Mouse (Mus musculus): ENCODE measurements around the gene Polr1c. TPM values are rescaled to one million over a fixed set of nuclear protein-coding genes. Genes with fewer than 3 reads are reported as not detected.

Polr1c gene
- total RNA-seq, 2 experiments from 2014 or later: 36.3 to 40.4 TPM

GRCm38 (mm10) chr17:46236067-46236466, 11.8 kb downstream of the Polr1c start:
- no peak for DNase-seq (ENCODE audit: extremely low spot score in 1 of 2, low spot score in 1 of 2)

GRCm38 (mm10) chr17:46227576-46227975, 20.3 kb downstream of the Polr1c start:
- no peak for DNase-seq (ENCODE audit: extremely low spot score in 1 of 2, low spot score in 1 of 2)

GRCm38 (mm10) chr17:46221601-46222000, 26.3 kb downstream of the Polr1c start:
- DNase-seq (ENCODE audit: extremely low spot score in 1 of 2, low spot score in 1 of 2): no peak

- no peak for DNase-seq (ENCODE audit: extremely low spot score in 1 of 2, low spot score in 1 of 2)
Measured at GRCm38 (mm10) chr17:46210550-46210949, 37.3 kb downstream of the Polr1c start.

GRCm38 (mm10) chr17:46206676-46207075, 41.2 kb downstream of the Polr1c start:
- no peak for DNase-seq (ENCODE audit: extremely low spot score in 1 of 2, low spot score in 1 of 2)

GRCm38 (mm10) chr17:46203078-46203477, 44.8 kb downstream of the Polr1c start:
- DNase-seq (ENCODE audit: extremely low spot score in 1 of 2, low spot score in 1 of 2): no peak

- peak; percentile 79 to 85 for DNase-seq (ENCODE audit: extremely low spot score in 1 of 2, low spot score in 1 of 2)
Measured at GRCm38 (mm10) chr17:46202421-46203071, 45.3 kb downstream of the Polr1c start, which contains the start of the genes Polh and Xpo5. TSS of gene Polh (minus strand) at chr17:46202645. TSS of gene Xpo5 (plus strand) at chr17:46202782.

GRCm38 (mm10) chr17:46201151-46201550, 46.7 kb downstream of the Polr1c start:
- DNase-seq (ENCODE audit: extremely low spot score in 1 of 2, low spot score in 1 of 2): no peak

Small RNA genes lying within 50 kb of the gene (microRNA-seq; reads per million reads assigned to microRNA genes)
- 0 to 0.18 reads per million in 2 experiments for gene Mir693

Other genes with a start within 250 kb of the Polr1c start
- 10 to 100 TPM; 56.3 to 62.8 TPM for gene Vegfa, start 215.7 kb downstream of the Polr1c start, total RNA-seq (2021)
- gene Mrps18a, start 137.1 kb downstream of the Polr1c start, total RNA-seq (2021): 10 to 100 TPM; 80.9 to 81.4 TPM
- gene Rsph9, start 103.8 kb downstream of the Polr1c start, total RNA-seq (2021): 10 to 100 TPM; 24.6 to 28.4 TPM
- 10 to 100 TPM; 10.7 to 11.0 TPM for gene Mad2l1bp, start 94.5 kb downstream of the Polr1c start, total RNA-seq (2021)
- gene Gtpbp2, start 87.0 kb downstream of the Polr1c start, total RNA-seq (2021): 100 to 1,000 TPM in 1 of 2 experiments, 10 to 100 TPM in 1; 91.4 to 124 TPM
- 1 to 10 TPM; 5.9 to 6.0 TPM for gene Polh, start 45.4 kb downstream of the Polr1c start, total RNA-seq (2021)
- gene Xpo5, start 45.3 kb downstream of the Polr1c start, total RNA-seq (2021): 10 to 100 TPM; 44.9 to 45.7 TPM
- gene Yipf3, start within 50 bp of the Polr1c start, total RNA-seq (2021): 10 to 100 TPM; 83.8 to 97.4 TPM
- gene Lrrc73, start 5.5 kb upstream of the Polr1c start, total RNA-seq (2021): 10 to 100 TPM; 69.7 to 72.5 TPM
- gene Tjap1, start 35.0 kb upstream of the Polr1c start, total RNA-seq (2021): 10 to 100 TPM; 47.6 to 49.6 TPM
- 10 to 100 TPM; 45.3 to 47.0 TPM for gene Dlk2, start 49.4 kb upstream of the Polr1c start, total RNA-seq (2021)
- 10 to 100 TPM in 1 of 2 experiments, 1 to 10 TPM in 1; 8.8 to 11.7 TPM for gene Abcc10, start 80.3 kb upstream of the Polr1c start, total RNA-seq (2021)
- 10 to 100 TPM; 51.3 to 69.7 TPM for gene Zfp318, start 135.7 kb upstream of the Polr1c start, total RNA-seq (2021)
- gene Crip3, start 180.9 kb upstream of the Polr1c start, total RNA-seq (2021): 1 to 10 TPM; 2.5 to 2.9 TPM
- gene Slc22a7, start 190.4 kb upstream of the Polr1c start, total RNA-seq (2021): under 1 TPM in 1 of 2 experiments, not detected in 1; 0.32 TPM
- gene Ttbk1, start 239.6 kb upstream of the Polr1c start, total RNA-seq (2021): 100 to 1,000 TPM; 112 to 124 TPM
- gene Dnph1, start 248.7 kb upstream of the Polr1c start, total RNA-seq (2021): 1 to 10 TPM; 5.1 to 6.7 TPM

All from layer of hippocampus, postnatal 25 days (tissue).